Mouse (Mus musculus) heart, adult 2 months (tissue): ENCODE measurements around the gene Galnt6.

Experiments used
- CTCF ChIP-seq: fragments of 200-600 bp; IDR thresholded peaks from 2 replicates; pipeline ENCODE4 v1.8.1; 2022; ENCODE audit warnings: antibody characterized with exemption, mild to moderate bottlenecking, moderate library complexity
- EP300 ChIP-seq: fragments of 200-500 bp; IDR thresholded peaks from 2 replicates; pipeline ENCODE4 v1.6.1; 2011; ENCODE audit warnings: low read depth, low read length, control low read depth; ENCODE audit not compliant: insufficient read depth
- POLR2A ChIP-seq: fragments of 200-500 bp; IDR thresholded peaks from 2 replicates; pipeline ENCODE4 v1.6.1; 2011; ENCODE audit warnings: mild to moderate bottlenecking, low read depth, low read length, control low read depth; ENCODE audit not compliant: insufficient read depth

- no peak for TF ChIP-seq CTCF
- no peak for TF ChIP-seq POLR2A
- TF ChIP-seq EP300: no peak
Observed at GRCm38 (mm10) chr15:100691990-100692389, 37.2 kb downstream of the Galnt6 start.
